Mouse (Mus musculus) adrenal gland, adult (tissue): ENCODE data around the gene Garnl3.
A peak's percentile ranks its signal among the peaks of the same experiment; 100 is the strongest.
"Not testable (repeated sequence)": the region's sequence is repeated elsewhere in the genome, so short reads cannot be mapped to it uniquely, and the experiment has no call there.

Source experiments
- DNase-seq, 2 experiments: peaks; one replicate each; pipeline ENCODE4 v3.0.0; 2022 to 2023; ENCODE audit warnings: low spot score in 1 of 2; ENCODE audit not compliant: inconsistent age in 2 of 2

Gene Garnl3

GRCm38 (mm10) chr2:33090033-33090400 is 41.4 kb downstream of the Garnl3 start:
- DNase-seq: not testable (repeated sequence)

- no peak for DNase-seq
Observed at GRCm38 (mm10) chr2:33089356-33090032, 42.0 kb downstream of the Garnl3 start.

GRCm38 (mm10) chr2:33086671-33087363 is 44.6 kb downstream of the Garnl3 start:
- no peak for DNase-seq

GRCm38 (mm10) chr2:33086016-33086596 is 45.3 kb downstream of the Garnl3 start:
- no peak for DNase-seq

- DNase-seq: peak; percentile 65 to 66
Observed at GRCm38 (mm10) chr2:33084221-33084620, 47.2 kb downstream of the Garnl3 start.

GRCm38 (mm10) chr2:33080166-33080565 is 51.3 kb downstream of the Garnl3 start:
- no peak for DNase-seq

GRCm38 (mm10) chr2:33077252-33077651 is 54.2 kb downstream of the Garnl3 start:
- DNase-seq: peak in 1 of 2 experiments; percentile 57

GRCm38 (mm10) chr2:33074931-33075330 is 56.5 kb downstream of the Garnl3 start:
- DNase-seq: no peak

- DNase-seq: no peak
Observed at GRCm38 (mm10) chr2:33074188-33074587, 57.3 kb downstream of the Garnl3 start.

- DNase-seq: no peak
Observed at GRCm38 (mm10) chr2:33072333-33072732, 59.1 kb downstream of the Garnl3 start.

- DNase-seq: no peak
Observed at GRCm38 (mm10) chr2:33065610-33066009, 65.8 kb downstream of the Garnl3 start.

- no peak for DNase-seq
Observed at GRCm38 (mm10) chr2:33062744-33063143, 68.7 kb downstream of the Garnl3 start.

- peak; percentile 71 to 73 for DNase-seq
Observed at GRCm38 (mm10) chr2:33058926-33059325, 72.5 kb downstream of the Garnl3 start.

GRCm38 (mm10) chr2:33057514-33057913 is 73.9 kb downstream of the Garnl3 start:
- DNase-seq: peak in 1 of 2 experiments; percentile 37

GRCm38 (mm10) chr2:33053966-33054365 is 77.5 kb downstream of the Garnl3 start:
- no peak for DNase-seq

- no peak for DNase-seq
Observed at GRCm38 (mm10) chr2:33047360-33047759, 84.1 kb downstream of the Garnl3 start.

GRCm38 (mm10) chr2:33046919-33047318 is 84.5 kb downstream of the Garnl3 start:
- no peak for DNase-seq

- no peak for DNase-seq
Observed at GRCm38 (mm10) chr2:33045899-33046298, 85.6 kb downstream of the Garnl3 start.

GRCm38 (mm10) chr2:33042781-33043180 is 88.7 kb downstream of the Garnl3 start:
- peak in 1 of 2 experiments; percentile 55 for DNase-seq

GRCm38 (mm10) chr2:33041571-33041970 is 89.9 kb downstream of the Garnl3 start:
- DNase-seq: no peak

GRCm38 (mm10) chr2:33037429-33037828 is 94.0 kb downstream of the Garnl3 start:
- DNase-seq: no peak

- DNase-seq: no peak
Observed at GRCm38 (mm10) chr2:33035297-33035696, 96.2 kb downstream of the Garnl3 start.
